Mouse (Mus musculus) ovary, postnatal 36 days (tissue): ENCODE data around the gene Tmem208.

Experiments used
- DNase-seq: peaks from one replicate; pipeline ENCODE4 v3.0.0; 2022; ENCODE audit warnings: low spot score, mixed read lengths

The Tmem208 gene

GRCm38 (mm10) chr8:105326968-105327367 is 814 bp downstream of the Tmem208 start:
- no peak for DNase-seq

DNA sequence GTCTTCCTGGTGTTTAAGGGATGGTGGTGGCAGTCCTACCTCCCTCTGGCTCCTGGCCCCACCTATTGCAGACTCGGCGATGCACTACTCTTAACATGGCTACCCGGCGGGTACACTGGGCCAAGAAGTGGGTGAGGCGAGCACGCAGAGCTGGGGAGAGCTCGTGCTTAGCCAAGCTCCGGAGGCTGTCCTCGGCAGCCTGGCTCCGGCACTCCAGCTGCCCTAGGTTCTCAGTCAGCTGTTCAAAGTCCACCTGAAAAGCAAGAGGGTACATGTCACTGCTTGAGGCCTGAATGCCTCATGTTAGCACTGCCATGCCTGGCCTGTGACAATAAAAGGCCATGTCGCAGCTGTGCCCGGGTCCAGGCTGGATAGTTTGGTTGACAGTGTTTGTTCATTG is 4.2 kb downstream of the Tmem208 start:
- no peak for DNase-seq

DNA sequence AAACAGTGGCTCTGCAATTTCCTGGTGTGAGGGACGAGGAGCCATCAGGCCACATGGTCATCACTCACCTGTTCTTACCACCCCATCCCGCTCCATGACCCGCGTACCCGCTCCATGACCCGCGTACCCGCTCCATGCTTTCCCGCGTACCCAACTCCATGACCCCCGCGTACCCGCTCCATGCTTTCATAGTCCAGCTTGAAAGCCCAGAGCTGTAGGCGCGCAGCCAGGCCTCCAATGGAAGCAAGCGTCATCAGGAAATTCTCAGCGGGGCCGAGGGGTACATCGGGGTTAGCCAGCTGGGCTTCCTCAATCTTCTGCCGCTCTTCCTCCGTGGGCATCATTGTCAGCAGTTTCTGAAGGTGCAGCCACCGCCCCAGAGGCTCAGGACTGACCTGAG is 5.3 kb downstream of the Tmem208 start:
- no peak for DNase-seq

GRCm38 (mm10) chr8:105331931-105332330 is 5.8 kb downstream of the Tmem208 start:
- no peak for DNase-seq

DNA sequence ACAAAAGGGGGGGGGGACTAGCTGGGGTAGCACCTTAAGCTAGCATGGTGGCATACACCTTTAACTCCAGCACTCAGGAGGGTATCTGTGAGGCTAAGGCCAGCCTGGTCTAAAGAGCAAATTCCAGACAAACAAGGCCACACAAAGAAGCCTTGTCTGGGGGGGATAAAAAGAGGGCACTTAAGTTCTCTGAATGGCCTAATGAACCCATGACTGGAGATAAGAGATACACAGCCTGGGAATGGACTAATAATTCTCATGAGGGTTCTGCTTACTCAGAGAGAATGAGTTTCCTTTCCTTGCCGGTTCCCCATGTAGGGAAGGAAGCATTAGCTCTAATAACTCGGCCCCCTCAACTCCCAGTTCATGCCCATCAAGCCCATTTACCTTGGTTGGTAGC is 6.4 kb downstream of the Tmem208 start:
- no peak for DNase-seq

DNA sequence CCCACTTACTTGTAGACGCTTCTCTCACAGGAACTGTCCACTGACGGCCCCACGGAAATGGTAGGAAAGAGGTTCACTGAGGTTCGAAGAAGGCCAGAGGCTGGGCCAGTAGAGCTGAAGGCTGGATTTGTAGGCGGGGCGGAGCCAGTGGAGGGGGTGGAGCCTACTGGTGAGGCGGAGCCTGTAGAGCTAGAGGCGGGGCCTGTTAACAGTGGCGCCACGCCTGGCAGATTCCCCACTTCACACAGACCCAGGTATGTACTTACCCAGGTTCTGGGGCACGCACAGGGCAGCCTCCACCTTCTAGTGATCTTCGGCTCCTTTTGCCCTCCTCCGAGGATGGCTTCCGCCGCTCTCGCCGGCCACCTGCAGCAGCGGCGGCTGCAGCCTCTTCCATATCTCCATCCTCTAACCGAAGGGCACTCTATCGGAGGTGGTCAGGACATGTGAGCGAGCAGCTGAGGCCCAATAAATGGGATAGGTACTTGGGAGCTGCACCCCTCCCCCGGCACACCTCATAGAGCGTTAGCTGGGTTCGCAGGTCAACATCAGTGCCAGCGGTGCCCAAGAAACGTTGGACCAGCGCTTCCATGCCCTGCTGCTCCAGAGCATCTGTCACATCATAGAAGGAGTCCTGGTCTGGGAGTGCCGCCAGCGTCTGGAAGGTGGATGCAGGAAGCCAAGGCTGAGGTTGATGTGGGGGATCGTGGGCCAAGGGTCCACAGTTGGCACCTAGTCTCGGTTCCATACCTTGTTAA is 10.4 kb downstream of the Tmem208 start:
- peak; percentile 6 for DNase-seq

DNA sequence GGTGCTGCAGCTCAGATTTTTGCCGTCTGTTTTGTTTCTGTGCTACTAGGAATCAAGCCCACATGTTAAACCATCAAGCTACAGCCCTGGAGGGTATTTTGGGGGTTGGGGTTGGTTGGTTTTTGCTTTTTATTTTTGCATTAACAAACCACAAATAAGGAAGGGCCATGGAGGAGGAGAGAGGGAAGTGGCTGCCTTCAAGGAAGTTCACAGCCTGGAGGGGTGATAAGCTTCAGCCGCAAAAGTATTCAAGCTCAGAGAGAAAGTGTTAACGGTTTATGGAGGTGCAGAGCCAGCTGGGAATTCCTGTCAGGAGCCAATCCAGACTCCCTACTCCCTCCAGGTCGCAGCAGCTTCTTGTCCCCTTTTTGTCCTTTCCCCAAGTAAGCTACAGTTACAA is 12.8 kb downstream of the Tmem208 start:
- DNase-seq = no peak

DNA sequence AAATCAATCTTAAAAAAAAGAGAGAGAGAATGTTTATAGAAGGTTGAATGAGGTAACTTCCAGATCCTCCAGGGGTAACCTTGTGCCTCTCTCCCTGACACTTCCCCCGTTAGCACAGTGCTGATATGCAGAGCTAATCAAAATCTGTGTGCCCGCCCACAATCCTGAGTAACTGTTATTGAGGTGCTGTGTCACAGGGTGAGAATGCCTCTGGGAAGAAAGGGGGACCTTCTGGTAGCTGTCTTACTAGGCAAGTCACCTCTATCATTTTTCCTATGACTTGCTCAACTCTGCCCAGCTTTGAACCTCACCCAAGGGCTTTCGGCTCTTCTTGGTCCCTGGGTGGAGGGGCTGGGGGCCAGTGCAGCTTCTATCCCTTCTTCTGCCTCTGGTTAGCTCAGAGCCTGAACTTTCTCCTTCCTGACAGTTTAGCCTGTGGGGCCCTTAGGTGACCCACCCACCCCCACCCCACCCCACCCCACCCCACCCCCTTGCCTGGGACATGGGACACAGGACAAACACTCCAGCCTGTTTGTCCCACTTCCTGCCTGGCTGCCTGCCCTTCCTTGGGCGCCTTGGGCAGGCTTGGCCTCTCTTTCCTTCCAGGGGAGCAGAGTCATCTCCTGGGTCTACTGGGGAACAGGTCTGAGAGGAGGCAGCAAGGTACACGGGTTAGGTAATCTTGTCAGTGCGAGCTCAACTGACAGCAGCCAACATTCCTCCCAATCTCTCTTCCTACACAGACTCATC is 13.9 kb downstream of the Tmem208 start:
- no peak for DNase-seq

DNA sequence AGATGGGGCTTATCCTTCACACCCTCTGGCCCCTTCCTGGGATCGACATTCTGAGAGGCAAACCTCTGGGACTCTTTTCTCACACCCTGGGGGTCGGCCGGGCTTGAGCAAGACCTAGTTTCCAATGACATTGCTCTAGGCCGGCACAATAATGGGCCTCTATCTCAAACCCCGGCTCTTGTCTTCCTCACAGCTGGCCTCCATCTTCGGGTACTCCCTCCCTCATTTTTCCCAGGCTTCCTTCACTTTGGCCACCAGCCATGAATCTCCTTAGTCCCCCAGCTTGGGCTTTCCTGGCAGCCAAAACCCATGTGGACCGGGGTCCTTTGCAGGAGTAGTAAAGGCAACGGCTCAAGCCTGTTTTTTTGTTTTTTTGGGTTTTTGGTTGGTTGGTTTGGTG is 15.2 kb downstream of the Tmem208 start:
- DNase-seq = no peak

DNA sequence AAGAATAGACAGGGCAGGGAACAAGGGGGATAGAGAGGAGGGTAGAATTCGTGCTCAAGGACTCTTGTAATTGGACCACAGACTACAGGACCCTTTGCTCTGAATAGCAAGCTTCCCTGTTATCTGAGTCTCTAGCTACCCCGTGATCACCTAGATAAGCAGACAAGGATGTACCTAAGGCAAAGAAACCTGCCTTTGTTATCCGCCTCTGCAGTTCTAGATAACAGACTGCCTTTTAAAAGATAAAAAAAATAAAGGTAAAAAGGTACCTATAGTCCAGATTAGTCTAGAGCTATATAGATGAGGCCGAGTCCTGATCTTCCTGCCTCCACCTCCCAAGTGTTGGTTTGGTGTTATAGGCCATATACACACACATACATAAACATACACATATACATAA is 16.6 kb downstream of the Tmem208 start:
- DNase-seq = no peak

DNA sequence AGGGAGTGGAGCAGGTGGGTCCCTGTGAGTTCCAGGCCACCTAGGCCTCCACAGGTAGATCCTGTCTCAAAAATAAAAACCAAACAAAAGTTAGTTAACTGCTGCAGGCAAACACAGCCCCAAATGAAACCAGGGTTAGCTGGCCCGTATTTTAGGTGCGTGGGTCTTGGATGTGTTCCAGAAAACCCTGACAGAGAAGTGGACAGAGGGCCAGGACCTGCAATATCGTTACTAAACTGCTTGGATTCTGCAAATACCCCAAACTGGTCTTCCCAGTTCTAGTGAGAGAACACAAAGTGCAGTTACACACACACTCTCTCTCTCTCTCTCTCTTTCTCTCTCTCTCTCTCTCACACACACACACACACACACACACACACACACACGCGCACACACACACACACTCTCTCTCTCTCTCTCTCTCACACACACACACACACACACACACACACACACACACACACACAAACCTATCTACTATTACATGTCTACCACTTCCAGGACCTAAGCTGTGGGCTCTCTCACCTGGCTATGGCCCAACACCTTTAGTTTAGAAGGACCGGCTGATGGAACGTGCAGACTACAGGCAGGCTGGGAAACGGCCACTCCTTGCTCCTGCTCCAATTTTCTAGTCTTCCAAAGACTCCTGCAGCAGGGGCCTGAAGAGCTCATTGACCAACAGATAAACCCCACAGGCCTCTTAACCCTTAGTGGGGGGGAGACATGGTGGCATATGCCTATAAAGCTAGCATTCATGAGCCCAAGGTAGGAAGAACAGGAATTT is 17.8 kb downstream of the Tmem208 start:
- no peak for DNase-seq

GRCm38 (mm10) chr8:105345061-105345975 is 19.2 kb downstream of the Tmem208 start:
- DNase-seq = no peak

DNA sequence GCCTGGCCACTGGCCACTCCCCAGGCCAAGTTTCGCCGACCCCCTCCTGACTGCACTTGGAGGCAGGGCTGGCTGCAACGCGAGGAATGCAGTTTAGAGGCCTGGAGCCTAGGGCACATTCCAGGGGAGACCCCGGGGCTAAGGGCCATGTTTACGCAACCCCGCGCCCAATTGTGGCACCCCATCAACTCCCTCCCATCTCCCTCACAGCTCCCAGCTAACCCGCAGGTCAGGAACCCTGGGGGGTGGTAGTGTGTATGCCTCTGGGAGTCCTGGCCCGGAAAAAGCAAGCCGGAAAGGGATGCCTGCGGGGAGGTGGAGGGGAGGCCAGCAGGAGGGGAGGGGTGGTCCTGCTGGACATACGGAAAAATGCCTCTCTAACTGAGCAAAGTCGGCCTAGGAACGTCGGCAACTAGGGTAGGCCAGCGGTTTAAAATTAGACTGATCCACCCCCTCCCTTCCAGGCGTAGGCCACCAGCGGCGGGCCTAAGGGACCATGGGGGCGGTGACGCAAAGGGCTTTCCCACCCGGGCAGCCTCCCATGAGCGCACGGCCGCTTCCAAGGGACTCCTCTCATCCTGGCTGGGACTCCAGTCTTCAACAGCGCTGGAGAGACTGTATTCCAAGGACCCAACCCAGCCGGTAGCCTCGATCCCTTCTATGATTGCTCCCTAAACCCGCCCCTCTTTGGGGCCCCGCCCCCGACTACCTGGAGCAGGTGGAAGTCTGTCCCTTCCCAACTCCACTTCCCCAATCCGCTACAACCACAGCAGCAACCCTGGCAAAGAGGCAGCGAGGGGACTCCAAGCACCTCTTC is 20.7 kb downstream of the Tmem208 start:
- DNase-seq = peak; percentile 60

- peak; percentile 95 for DNase-seq
Measured at GRCm38 (mm10) chr8:105347428-105348221, 21.5 kb downstream of the Tmem208 start, which contains the start of gene Fhod1. Fhod1 (minus strand) TSS chr8:105347953.

DNA sequence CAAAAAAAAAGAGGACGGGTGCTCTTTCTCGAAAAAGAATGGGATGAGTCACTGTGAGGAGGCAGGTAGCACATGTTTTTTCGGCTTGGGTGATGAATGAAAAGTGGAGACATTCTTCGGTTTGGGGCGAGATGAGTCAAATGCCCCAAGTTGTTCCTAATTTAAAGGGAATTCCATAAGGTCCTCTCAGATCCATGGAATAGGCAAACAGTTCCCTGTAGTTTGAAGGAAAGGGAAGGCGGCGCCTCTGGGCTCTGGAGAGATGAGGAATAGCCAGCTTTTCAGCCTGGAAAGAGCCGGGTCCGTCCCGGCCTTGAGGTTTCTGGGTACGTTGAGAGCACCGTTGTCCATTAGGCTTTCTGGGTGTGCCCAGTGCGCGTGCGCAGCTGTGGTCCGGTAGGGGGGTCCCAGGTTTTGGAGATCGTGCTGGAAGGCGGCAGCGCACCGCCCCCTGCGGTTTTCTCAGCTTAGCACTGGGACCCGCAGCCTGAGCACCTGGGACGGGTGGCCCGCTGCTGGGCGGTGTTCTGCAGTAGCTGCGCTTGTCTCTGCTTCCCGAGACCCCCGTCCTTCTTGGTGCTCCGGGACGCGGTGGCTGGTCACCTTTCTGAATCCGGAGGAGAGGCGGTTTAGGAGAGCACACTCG is 22.4 kb downstream of the Tmem208 start, which contains the start of gene Slc9a5:
Gene Slc9a5, plus strand, starts transcription at position 394 of the 646 bp plus-strand sequence.
- DNase-seq = peak; percentile 58

DNA sequence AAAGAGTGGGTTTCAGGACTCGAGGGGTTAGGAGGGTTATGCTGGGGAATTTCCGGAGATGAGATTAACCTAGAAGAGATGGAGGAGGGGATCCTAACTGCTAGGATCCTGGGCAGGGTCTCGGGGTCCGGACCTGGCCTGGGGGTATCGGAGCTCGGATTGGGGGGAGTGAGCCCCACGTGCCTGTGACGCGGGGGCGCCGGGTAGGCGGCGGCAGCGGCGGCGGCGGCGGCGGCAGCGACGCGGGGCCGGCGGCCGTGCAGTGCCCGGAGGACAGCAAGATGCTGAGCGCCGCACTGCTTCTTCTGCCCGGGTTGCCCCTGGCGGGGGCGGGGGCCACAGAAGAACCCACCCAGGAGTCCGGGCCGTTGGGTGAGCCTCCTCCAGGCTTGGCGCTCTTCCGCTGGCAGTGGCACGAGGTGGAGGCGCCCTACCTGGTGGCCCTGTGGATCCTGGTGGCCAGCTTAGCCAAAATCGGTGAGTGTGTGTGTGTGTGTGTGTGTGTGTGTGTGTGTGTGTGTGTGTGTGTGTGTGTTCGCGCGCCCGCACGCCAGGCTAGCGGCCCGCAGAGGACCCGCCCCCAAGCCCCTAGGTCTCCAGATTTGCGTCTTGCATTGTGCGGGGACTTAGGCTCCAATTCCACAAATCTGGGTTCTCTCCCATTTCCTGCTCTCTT is 23.1 kb downstream of the Tmem208 start:
- no peak for DNase-seq

DNA sequence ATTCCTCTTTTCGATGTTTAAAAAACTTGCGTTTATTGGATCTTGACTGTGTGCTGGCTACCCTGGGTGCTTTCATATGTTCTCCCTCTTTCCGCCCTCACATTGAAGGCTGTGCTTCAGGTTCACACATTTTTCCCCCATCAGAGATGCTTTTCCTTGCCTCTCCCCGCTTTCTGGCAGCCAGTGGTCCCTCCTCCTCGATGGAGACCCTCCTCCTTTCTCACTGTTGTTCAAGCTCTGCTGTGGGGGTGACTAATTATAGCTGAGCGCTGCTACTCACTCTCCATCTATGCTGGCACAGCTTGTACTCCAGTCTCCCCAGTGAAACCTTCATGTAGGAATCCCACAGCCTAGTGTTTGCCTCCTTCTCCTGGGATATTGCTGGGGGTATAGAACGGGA is 24.0 kb downstream of the Tmem208 start:
- DNase-seq = no peak

- no peak for DNase-seq
Measured at GRCm38 (mm10) chr8:105353583-105354135, 27.5 kb downstream of the Tmem208 start.
